Mouse (Mus musculus): ENCODE measurements at regions not wholly inside any gene's neighbourhood (a gene's known extent, or its start where the extent isn't known, plus 50 kb on each side); places are given as distances from the start of the nearest gene placed in this dataset.

DNA sequence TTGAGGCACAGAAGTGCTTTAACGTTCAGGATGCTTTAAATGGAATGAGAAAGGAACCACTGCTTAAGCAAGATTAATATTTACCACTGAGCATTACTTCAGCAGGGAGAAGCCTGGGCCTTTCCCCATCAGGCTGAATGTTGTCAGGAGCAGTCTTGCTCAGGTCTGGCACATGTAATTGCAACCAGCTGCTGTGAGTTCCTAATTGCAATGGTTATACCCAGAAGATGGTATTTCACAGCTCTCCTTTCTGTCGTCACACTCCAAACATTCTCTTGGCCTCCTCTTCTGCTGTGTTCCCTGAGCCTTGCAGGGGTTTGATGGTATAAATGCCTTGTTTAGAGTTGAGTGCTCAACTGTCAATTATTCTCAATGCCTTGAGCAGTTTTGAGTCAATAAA, 87.1 kb downstream of the Mtx3 start:
- WGBS (ENCODE audit: insufficient replicate concordance): 42% methylated on average over 2 of the region's 2 CpGs
- H3K4me3 ChIP-seq (replicated peaks): no peak overlapping the region
- no peaks in the 10 kb centered on the region for H3K9me3 ChIP-seq (replicated peaks)
- 0 out of 2 replicates have a peak, but pooled peaks cover 6% of the 10 kb centered on the region for H3K27me3 ChIP-seq
- no peak overlapping the region for H3K4me2 ChIP-seq
- H3K27ac ChIP-seq (replicated peaks): no peak overlapping the region
- no peak for ATAC-seq (ENCODE audit: insufficient read depth)
- H3K4me1 ChIP-seq (replicated peaks): no peaks in the 10 kb centered on the region
- H3K36me3 ChIP-seq (replicated peaks): no peaks in the 10 kb centered on the region
- H3K9ac ChIP-seq: no peak overlapping the region

DNA sequence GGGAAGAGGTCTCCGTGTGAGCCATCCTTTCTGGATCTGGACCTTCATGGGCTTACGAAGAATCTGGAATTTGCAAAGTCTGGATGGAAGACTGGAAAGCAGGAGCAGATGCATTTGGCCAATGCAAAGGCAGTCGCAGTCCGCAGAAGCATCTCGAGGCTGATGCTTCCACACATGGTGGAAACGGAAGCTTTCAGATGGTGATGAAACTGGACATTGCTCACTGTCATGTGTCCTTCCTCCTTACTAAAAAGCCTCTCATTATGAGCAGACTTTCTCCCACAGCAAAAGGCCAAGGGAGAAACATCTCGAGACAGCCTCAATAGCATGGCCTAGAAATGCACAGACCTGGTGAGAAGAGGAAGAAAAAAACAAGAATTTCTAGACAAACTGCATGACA, 94.5 kb downstream of the Mtx3 start:
- Histone ChIP-seq H3K4me1 (replicated peaks) (no peaks in the 10 kb centered on the region), H3K27ac (replicated peaks) (no peak overlapping the region), H3K9me3 (replicated peaks) (no peaks in the 10 kb centered on the region), H3K36me3 (replicated peaks) (no peaks in the 10 kb centered on the region), H3K4me2 (no peak overlapping the region), H3K27me3 (peaks cover 10% of the 10 kb centered on the region), H3K4me3 (replicated peaks) (no peak overlapping the region), H3K9ac (no peak overlapping the region)
- 74% methylated on average over 7 of the region's 7 CpGs for WGBS (ENCODE audit: insufficient replicate concordance)
- no peak for ATAC-seq (ENCODE audit: insufficient read depth)

DNA sequence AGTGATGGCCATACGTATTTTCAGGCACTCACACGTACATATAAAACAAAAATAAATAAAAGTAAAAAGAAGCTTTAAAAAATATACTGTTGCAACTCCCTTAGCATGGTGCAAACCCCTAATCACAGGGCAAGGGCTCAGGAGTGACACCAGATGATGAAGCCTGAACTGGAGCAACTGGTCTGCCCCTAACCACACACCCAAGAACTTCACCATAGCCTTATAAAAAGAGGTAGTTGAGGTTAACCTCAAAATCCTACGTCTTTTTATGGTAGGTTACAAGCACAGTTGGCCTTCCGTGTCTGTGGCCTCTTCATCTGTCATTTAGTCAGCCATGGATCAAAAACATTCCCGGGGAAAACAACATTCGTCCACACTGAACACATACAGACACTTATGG, 96.0 kb downstream of the Mtx3 start:
- Histone ChIP-seq H3K36me3 (replicated peaks) (no peaks in the 10 kb centered on the region), H3K4me1 (replicated peaks) (no peaks in the 10 kb centered on the region), H3K4me2 (no peak overlapping the region), H3K9me3 (replicated peaks) (no peaks in the 10 kb centered on the region), H3K9ac (no peak overlapping the region), H3K27me3 (peaks cover 10% of the 10 kb centered on the region), H3K27ac (replicated peaks) (no peak overlapping the region), H3K4me3 (replicated peaks) (no peak overlapping the region)
- ATAC-seq (ENCODE audit: insufficient read depth): no peak
- WGBS (ENCODE audit: insufficient replicate concordance): 25% methylated on average over 6 of the region's 6 CpGs

DNA sequence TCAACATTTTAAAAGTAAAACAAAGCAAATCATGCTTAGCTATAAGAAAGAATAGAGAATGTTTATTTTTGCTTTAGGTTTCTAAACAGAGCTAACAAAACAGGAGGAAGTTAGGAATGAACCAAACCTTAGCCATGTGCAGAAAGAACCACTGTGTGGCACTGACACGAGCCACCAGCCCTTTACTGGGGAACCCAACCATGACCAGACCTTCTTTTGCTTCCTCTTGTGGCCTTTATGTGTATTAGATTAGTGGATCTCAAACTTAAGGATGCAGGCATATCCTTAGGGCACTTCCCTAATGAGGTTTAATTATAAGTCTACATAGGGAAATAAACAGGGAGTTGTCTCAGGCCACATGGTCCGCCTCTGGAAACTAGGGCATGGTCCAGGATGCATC, 104.0 kb downstream of the Mtx3 start:
- no peak overlapping the region for H3K9ac ChIP-seq
- H3K4me2 ChIP-seq: no peak overlapping the region
- 38% methylated on average over 2 of the region's 2 CpGs for WGBS (ENCODE audit: insufficient replicate concordance)
- no peak for ATAC-seq (ENCODE audit: insufficient read depth)
- no peak overlapping the region for H3K27ac ChIP-seq (replicated peaks)
- no peaks in the 10 kb centered on the region; the same call in 1 of the 2 replicates for H3K27me3 ChIP-seq
- H3K9me3 ChIP-seq (replicated peaks): no peaks in the 10 kb centered on the region
- H3K4me1 ChIP-seq (replicated peaks): no peaks in the 10 kb centered on the region
- H3K36me3 ChIP-seq (replicated peaks): no peaks in the 10 kb centered on the region
- H3K4me3 ChIP-seq (replicated peaks): no peak overlapping the region

DNA sequence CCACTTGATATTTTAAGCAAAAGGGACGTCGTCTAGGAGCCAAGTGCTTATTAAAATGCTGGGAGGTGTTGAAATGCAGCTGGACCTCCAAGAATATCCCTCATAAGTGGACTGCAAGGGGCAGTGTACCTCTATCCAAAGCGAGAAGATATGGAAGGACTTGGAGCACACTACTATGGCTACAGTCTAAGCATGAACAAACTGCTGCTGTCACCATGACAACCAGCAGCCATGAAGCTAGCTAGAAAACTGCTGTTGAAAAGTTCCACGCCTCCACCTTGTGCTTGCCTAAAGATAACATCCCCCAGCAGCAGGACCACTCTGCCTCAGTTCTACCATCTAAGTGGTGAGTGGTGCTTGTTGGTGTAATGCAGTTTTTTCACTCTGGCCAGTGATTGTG, 115.5 kb downstream of the Mtx3 start:
- no peaks in the 10 kb centered on the region for H3K9me3 ChIP-seq (replicated peaks)
- no peak for ATAC-seq (ENCODE audit: insufficient read depth)
- H3K4me1 ChIP-seq (replicated peaks): no peaks in the 10 kb centered on the region
- H3K27ac ChIP-seq (replicated peaks): no peak overlapping the region
- H3K4me2 ChIP-seq: no peak overlapping the region
- 55% methylated on average over 4 of the region's 4 CpGs for WGBS (ENCODE audit: insufficient replicate concordance)
- no peaks in the 10 kb centered on the region for H3K27me3 ChIP-seq
- H3K9ac ChIP-seq: no peak overlapping the region
- H3K36me3 ChIP-seq (replicated peaks): no peaks in the 10 kb centered on the region
- no peak overlapping the region for H3K4me3 ChIP-seq (replicated peaks)

DNA sequence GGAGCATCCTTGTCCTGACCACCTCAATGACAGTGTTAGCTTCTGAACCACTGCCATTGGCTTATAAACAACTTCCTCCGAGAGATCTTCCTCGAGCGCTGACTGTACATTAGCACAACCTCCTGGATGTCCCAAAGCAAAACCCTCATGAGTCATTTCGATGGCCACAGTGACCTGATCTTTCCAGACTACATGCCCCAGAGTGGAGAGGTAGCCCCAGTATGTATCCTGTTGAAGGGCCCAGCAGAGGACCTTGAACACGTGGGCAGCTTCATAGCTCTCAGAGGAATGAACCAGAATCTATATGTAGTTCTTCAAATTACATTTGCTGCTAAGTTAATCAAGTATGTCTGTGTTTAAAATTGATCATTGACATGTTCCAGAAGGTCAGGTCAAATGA, 118.1 kb downstream of the Mtx3 start:
- H3K36me3 ChIP-seq (replicated peaks): no peaks in the 10 kb centered on the region
- H3K4me1 ChIP-seq (replicated peaks): no peaks in the 10 kb centered on the region
- no peak overlapping the region for H3K9ac ChIP-seq
- no peak overlapping the region for H3K4me2 ChIP-seq
- H3K27me3 ChIP-seq: no peaks in the 10 kb centered on the region
- WGBS (ENCODE audit: insufficient replicate concordance): 58% methylated on average over 5 of the region's 5 CpGs
- ATAC-seq (ENCODE audit: insufficient read depth): no peak
- H3K4me3 ChIP-seq (replicated peaks): no peak overlapping the region
- H3K27ac ChIP-seq (replicated peaks): no peak overlapping the region
- H3K9me3 ChIP-seq (replicated peaks): no peaks in the 10 kb centered on the region

DNA sequence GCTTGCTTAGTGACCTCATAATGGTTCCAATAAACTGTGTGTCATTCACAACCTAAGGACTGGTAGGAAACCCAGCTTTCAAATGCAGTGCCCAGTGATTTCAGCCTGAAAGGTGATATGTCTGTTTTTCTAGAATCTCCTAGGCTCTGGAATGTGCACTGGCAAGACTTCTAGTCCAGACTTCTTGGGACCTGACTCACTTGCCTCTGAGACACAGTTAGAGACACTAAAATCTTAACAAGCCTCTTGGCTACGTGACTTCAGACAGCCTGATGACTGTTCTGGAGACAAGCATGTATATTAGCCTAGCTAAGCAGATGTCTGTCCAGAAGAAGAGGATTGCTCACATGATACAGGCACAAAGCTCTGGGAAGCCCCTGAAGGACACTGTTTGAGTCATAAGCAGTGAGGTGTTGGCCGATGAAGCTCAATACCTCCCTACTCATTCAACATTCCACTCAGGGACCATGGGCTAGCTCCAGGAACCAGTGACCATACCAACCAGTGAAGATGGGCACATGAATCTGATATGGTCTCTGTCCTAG, 118.9 kb downstream of the Mtx3 start:
- Histone ChIP-seq H3K27ac (replicated peaks) (no peak overlapping the region), H3K27me3 (no peaks in the 10 kb centered on the region), H3K9ac (no peak overlapping the region), H3K4me3 (replicated peaks) (no peak overlapping the region), H3K4me2 (no peak overlapping the region), H3K4me1 (replicated peaks) (no peaks in the 10 kb centered on the region), H3K9me3 (replicated peaks) (no peaks in the 10 kb centered on the region), H3K36me3 (replicated peaks) (no peaks in the 10 kb centered on the region)
- no peak for ATAC-seq (ENCODE audit: insufficient read depth)
- 59% methylated on average over 2 of the region's 2 CpGs for WGBS (ENCODE audit: insufficient replicate concordance)

DNA sequence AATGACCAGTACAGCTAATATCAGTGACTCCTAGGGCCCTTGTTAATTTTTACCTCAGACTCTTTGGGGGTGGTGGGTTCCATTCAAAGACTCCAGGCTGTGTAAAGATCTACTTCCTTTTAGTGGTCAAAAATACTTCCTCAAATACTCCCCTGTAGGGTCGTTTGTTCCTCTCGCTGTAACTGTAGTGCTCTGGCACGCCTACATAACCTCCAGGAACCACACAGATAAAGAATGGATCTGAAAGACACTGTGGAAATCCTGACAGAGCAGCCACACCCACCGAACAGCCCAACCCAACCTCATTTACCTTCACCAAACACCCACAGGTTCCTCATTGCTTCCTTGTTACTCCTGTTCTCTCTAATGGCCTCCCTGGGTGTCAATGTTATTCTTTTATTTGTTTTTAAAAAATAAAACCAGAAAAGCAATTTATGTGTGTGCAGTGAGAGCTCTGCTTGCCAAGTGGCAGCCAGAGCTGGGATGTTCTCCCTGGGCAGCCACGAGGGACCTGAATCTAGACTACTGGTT, 119.7 kb downstream of the Mtx3 start:
- WGBS (ENCODE audit: insufficient replicate concordance): 13% methylated on average over 5 of the region's 5 CpGs

DNA sequence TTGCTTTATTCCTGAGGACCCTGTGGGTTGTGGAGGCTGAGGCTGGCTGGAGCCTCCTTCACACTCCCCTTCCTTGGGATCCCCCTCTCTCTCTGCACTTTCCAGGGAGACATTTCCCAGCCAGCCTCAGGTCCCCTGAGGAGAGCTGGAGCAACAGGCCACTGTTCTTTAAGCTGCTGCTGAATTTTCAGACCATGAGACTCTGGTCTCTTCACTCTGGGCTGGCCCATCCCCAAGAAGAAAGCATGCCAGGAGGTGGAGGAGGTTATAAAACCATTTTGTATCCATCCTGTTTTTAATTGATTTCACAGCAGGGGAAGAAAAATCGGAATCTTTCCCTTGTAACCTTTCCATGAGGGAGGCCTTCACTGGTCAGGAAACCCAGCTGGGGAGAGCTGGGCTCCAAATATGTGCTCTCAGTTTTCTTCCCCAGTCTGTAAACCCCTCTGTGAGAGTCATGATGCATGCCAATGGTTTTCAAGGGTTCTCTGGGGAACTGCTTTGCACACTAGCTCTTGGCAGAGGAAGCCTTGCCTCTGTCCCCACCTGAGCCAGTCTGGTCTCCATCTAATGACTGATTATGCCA, 122.6 kb downstream of the Mtx3 start:
- no peak for ATAC-seq (ENCODE audit: insufficient read depth)
- WGBS (ENCODE audit: insufficient replicate concordance): 30% methylated on average over 1 of the region's 1 CpGs
- no peaks in the 10 kb centered on the region for H3K4me1 ChIP-seq (replicated peaks)

More for the DNA sequence above, 119.7 kb downstream of the Mtx3 start:
- no peaks in the 10 kb centered on the region for H3K9me3 ChIP-seq (replicated peaks)
- no peaks in the 10 kb centered on the region for H3K27me3 ChIP-seq
- no peak overlapping the region for H3K4me3 ChIP-seq (replicated peaks)
- ATAC-seq (ENCODE audit: insufficient read depth): no peak
- H3K4me1 ChIP-seq (replicated peaks): no peaks in the 10 kb centered on the region
- no peak overlapping the region for H3K4me2 ChIP-seq
- no peak overlapping the region for H3K9ac ChIP-seq
- no peaks in the 10 kb centered on the region for H3K36me3 ChIP-seq (replicated peaks)
- H3K27ac ChIP-seq (replicated peaks): no peak overlapping the region

DNA sequence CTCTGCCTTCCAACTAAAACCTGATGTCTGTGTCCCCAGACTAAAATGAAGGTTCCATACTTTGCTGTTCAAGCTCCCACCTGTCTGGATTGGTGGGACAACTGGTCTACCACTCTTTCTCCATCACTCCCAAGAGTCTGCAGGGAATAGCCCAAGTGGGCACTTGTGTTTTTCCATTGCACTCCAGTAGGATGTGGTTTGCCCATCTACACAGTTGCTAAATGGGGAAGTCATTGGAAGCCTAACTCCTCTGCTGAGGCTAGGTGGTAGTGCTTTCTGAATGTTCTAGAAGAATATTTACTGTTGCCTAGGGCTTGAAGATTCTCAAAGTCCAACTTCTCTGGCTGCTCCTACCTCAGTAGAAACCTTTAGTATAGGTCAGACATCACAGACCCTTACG, 125.0 kb downstream of the Mtx3 start:
- WGBS (ENCODE audit: insufficient replicate concordance): 59% methylated on average over 1 of the region's 1 CpGs
- no peak overlapping the region for H3K4me2 ChIP-seq
- H3K9ac ChIP-seq: no peak overlapping the region
- ATAC-seq (ENCODE audit: insufficient read depth): no peak
- H3K27me3 ChIP-seq: no peaks in the 10 kb centered on the region
- no peaks in the 10 kb centered on the region for H3K4me1 ChIP-seq (replicated peaks)
- no peaks in the 10 kb centered on the region for H3K9me3 ChIP-seq (replicated peaks)
- H3K36me3 ChIP-seq (replicated peaks): no peaks in the 10 kb centered on the region
- no peak overlapping the region for H3K4me3 ChIP-seq (replicated peaks)
- no peak overlapping the region for H3K27ac ChIP-seq (replicated peaks)

More for the DNA sequence above, 122.6 kb downstream of the Mtx3 start:
- Histone ChIP-seq H3K9me3 (replicated peaks) (no peaks in the 10 kb centered on the region), H3K27me3 (no peaks in the 10 kb centered on the region), H3K9ac (no peak overlapping the region), H3K4me3 (replicated peaks) (no peak overlapping the region), H3K4me2 (no peak overlapping the region), H3K36me3 (replicated peaks) (no peaks in the 10 kb centered on the region), H3K27ac (replicated peaks) (no peak overlapping the region)

DNA sequence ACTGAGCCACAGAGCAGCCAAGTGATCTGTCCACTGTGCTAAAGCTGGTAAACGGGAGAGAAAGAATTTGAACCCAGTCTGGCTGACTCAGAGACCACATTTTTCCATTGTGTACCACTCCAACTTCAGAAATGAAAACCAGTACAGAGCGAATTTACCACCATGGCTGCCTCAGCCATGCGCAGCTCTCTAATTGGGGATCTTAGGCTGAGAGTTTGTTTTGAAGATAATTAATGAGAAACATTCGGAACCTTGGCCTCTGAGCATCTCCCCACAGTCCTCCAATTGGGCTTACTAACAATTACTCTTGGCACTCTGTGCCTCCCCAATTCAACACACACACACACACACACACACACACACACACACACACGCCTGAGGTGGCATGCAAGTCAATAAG, 128.3 kb downstream of the Mtx3 start:
- Histone ChIP-seq H3K4me1 (replicated peaks) (no peaks in the 10 kb centered on the region), H3K9ac (no peak overlapping the region), H3K9me3 (replicated peaks) (no peaks in the 10 kb centered on the region), H3K36me3 (replicated peaks) (no peaks in the 10 kb centered on the region), H3K27me3 (no peaks in the 10 kb centered on the region), H3K4me2 (no peak overlapping the region), H3K4me3 (replicated peaks) (no peak overlapping the region), H3K27ac (replicated peaks) (no peak overlapping the region)
- 59% methylated on average over 5 of the region's 5 CpGs for WGBS (ENCODE audit: insufficient replicate concordance)
- ATAC-seq (ENCODE audit: insufficient read depth): no peak

DNA sequence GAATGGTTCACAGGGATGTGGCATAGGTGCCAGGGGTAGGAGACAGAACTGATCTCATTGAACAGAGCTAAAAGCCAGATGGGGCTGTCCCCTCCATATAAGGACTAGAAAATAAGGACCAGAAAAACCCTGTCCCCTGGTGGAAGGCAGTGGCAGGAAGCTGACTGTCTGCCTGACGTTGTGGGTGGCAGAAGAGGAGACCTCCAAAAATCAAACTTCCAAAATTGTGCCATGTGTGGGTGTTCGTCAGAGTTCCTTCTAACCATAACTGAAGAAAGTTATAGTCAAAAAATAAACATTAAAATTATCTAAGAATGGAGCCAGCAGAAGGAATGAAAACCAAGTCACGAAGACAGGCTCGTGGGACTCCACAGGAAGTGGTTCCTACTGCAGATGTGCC, 129.2 kb downstream of the Mtx3 start:
- H3K9me3 ChIP-seq (replicated peaks): no peaks in the 10 kb centered on the region
- no peak for ATAC-seq (ENCODE audit: insufficient read depth)
- no peaks in the 10 kb centered on the region for H3K36me3 ChIP-seq (replicated peaks)
- no peaks in the 10 kb centered on the region for H3K27me3 ChIP-seq
- no peaks in the 10 kb centered on the region for H3K4me1 ChIP-seq (replicated peaks)
- no peak overlapping the region for H3K27ac ChIP-seq (replicated peaks)
- no peak overlapping the region for H3K4me2 ChIP-seq
- WGBS (ENCODE audit: insufficient replicate concordance): 35% methylated on average over 4 of the region's 4 CpGs
- H3K4me3 ChIP-seq (replicated peaks): no peak overlapping the region
- H3K9ac ChIP-seq: no peak overlapping the region
